Mouse (Mus musculus): ENCODE results near the gene Gbp5. TPM values are rescaled to one million over a fixed set of nuclear protein-coding genes. Genes with fewer than 3 reads are reported as not detected.
"Not testable (repeated sequence)": the region's sequence is repeated elsewhere in the genome, so short reads cannot be mapped to it uniquely, and the experiment has no call there.

The Gbp5 gene
- polyA plus RNA-seq, 1 experiment from 2014 or later: 0.04 TPM

DNA sequence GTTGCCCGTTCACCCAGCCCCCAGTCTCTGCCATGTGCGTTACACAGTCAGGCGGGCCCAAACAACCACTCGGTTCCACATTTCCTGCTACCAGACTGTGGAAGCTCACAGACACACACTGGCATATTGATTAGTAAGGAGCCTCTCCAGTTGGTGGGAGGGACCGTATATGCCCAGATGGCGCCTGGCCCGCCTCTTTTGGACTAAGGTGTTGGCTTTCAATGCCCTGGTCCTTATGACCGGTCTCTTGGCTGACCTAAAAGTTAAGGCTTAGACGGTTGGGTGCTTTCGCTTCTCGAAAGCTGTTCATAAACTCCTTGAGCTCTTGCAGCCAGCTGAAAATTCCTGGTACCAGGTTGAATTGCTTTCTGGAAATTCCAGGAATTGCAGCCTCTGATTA is 61.8 kb downstream of the Gbp5 start:
- Histone ChIP-seq H3K4me1 (peaks cover 7% of the 10 kb centered on the region), H3K9me3 (replicated peaks) (no peaks in the 10 kb centered on the region), H3K27me3 (ENCODE audit: low read depth, poor library complexity, severe bottlenecking) (no peaks in the 10 kb centered on the region), H3K4me3 (no peak overlapping the region), H3K27ac (no peak overlapping the region), H3K36me3 (no peaks in the 10 kb centered on the region)
- WGBS: 91% methylated on average over 11 of the region's 11 CpGs
- DNase-seq (ENCODE audit: low spot score): no peak

DNA sequence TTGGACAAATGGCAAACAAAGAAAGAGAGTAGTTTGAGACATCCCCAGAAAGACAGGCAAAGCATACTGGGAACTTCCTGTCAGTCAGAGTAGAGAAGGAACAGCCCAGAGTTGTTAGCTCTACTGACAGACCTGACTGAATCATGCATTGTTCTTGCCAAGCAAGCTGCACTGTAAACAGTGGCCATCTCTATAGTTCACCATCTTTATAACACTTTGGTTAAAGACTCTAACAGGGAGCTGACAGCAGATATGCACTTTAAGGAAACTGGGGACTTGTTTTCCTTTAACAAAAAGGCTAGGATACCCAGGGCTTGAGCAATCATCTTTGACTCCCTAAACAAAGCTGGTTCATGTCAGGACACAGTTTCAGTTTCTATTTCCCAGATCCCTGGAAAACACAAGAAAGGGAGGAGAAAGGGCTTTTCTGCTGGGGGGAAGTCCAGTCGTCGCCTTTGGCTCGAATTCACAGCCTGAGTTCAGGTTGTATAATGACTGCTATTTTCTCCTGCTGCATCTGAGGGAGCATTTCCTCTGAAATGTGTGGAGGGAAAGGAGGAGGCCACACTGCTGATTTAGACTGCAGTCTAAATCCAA is 66.0 kb downstream of the Gbp5 start, which contains the start of gene Gbp3:
Gene Gbp3, plus strand, starts transcription at position 395 of the 597 bp plus-strand sequence.
- peak within 1 kb of the TSS; percentile 44 for H3K4me3 ChIP-seq
- no peaks in the 10 kb centered on the region for H3K27me3 ChIP-seq (ENCODE audit: low read depth, poor library complexity, severe bottlenecking)
- no peaks in the 10 kb centered on the region for H3K9me3 ChIP-seq (replicated peaks)
- DNase-seq (ENCODE audit: low spot score): no peak
- H3K4me1 ChIP-seq: peaks cover 9% of the 10 kb centered on the region
- H3K36me3 ChIP-seq: no peaks in the 10 kb centered on the region
- H3K27ac ChIP-seq: 0 out of 2 replicates have a peak within 1 kb of the TSS, but pooled peaks have one; percentile 36
- whole genome bisulfite sequencing: 35% methylated on average over 3 of the region's 3 CpGs

DNA sequence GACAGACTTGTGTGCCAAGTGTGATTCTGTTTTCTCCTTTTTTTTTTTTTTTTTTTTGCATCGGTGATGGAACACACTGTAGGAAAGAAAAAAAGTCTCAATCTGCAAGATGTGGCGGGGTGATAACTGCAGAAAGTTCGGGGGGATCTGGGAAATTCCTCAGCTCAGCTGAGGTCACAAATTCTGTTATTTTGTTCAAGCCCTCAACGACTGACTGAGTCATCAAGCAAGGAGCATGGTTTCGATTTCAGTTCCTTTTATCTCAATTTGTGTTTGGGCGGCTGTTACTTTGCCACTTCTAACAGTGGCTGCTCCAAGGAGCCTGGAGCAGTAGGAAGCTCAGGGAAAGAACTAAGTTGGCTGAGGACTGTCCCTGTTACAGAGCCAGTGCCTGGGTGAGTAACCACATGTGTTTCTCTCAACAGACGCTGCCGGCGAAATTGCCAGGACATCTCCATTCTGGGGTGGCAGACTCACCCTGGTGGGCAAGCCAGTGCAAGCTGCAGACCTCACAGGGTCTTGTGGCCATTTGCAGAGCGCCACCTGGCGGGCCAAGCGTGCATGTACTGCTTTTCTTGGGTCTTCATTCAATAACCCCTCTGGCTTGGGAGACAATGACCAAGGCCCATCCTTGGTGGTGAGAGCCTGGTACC is 66.6 kb downstream of the Gbp5 start:
- H3K27me3 ChIP-seq (ENCODE audit: low read depth, poor library complexity, severe bottlenecking): no peaks in the 10 kb centered on the region
- H3K4me3 ChIP-seq: peak overlapping the region; percentile 44
- no peaks in the 10 kb centered on the region for H3K9me3 ChIP-seq (replicated peaks)
- 0 out of 2 replicates have a peak overlapping the region, but pooled peaks have one; percentile 36 for H3K27ac ChIP-seq
- WGBS: 16% methylated on average over 12 of the region's 12 CpGs
- peaks cover 9% of the 10 kb centered on the region for H3K4me1 ChIP-seq
- H3K36me3 ChIP-seq: no peaks in the 10 kb centered on the region
- peak; percentile 86 for DNase-seq (ENCODE audit: low spot score)

DNA sequence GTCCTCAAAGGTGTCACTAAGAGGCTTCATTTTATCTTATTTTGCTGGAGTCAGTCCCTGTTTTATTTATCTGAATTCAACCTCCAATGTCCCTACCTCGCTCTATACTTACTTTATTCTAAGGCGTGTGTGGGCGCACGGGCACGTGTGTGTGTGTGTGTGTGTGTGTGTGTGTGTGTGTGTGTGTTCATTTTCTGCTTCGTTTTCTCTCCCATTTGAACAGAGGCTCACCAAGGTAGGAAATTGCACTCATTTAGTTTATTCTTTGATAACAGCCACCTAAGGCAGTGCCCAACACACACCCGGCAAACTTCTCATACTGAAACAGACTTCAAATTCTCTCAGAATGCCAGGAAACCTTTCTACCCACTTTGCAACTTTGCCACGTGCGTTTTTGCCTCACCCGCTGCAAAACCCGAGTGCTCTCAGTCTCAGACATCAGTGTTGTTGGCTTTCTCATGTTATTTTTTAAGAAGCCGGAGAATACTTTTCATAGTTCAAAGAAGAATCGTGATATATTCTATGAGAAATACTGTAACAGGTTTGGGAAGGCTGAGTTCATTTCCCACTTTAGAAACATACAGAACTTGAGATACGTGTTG is 67.4 kb downstream of the Gbp5 start:
- DNase-seq (ENCODE audit: low spot score): no peak
- Histone ChIP-seq H3K27ac (no peak overlapping the region), H3K9me3 (replicated peaks) (no peaks in the 10 kb centered on the region), H3K36me3 (no peaks in the 10 kb centered on the region), H3K4me3 (no peak overlapping the region), H3K27me3 (ENCODE audit: low read depth, poor library complexity, severe bottlenecking) (no peaks in the 10 kb centered on the region), H3K4me1 (peaks cover 9% of the 10 kb centered on the region)
- 86% methylated on average over 14 of the region's 14 CpGs for WGBS

DNA sequence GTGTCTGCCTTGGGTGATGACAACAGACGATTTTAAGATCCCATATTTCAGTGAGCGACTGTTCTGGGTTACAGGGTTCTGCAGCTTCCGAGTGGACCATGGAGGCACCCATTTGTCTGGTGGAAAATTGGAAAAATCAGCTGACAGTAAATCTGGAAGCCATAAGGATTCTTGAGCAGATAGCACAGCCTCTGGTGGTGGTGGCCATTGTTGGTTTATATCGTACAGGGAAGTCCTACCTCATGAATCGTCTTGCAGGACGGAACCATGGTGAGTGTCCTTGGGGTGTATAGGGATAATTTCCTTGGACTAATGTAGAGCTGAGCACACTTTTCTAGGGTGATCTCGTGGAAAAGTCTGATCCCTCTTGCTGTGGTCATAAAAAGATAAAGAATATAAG is 67.9 kb downstream of the Gbp5 start:
- 89% methylated on average over 7 of the region's 7 CpGs for WGBS
- H3K9me3 ChIP-seq (replicated peaks): no peaks in the 10 kb centered on the region
- H3K4me3 ChIP-seq: no peak overlapping the region
- H3K36me3 ChIP-seq: no peaks in the 10 kb centered on the region
- no peak overlapping the region for H3K27ac ChIP-seq
- peaks cover 9% of the 10 kb centered on the region for H3K4me1 ChIP-seq
- H3K27me3 ChIP-seq (ENCODE audit: low read depth, poor library complexity, severe bottlenecking): no peaks in the 10 kb centered on the region
- no peak for DNase-seq (ENCODE audit: low spot score)

DNA sequence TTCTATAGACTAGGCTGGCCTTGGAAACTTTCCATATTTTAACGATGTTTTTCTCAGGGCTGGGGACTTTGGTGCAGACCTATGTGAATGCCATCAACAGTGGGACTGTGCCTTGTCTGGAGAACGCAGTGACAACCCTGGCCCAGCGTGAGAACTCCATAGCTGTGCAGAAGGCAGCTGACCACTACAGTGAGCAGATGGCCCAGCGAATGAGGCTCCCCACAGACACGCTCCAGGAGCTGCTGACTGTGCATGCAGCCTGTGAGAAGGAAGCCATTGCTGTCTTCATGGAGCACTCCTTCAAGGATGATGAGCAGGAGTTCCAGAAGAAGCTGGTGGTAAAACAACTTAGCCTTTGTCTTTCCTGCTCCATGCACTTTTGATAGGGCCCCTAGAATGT is 73.7 kb downstream of the Gbp5 start:
- H3K27me3 ChIP-seq (ENCODE audit: low read depth, poor library complexity, severe bottlenecking); H3K9me3 ChIP-seq (replicated peaks); H3K36me3 ChIP-seq; H3K4me1 ChIP-seq; DNase-seq (ENCODE audit: low spot score); H3K27ac ChIP-seq; H3K4me3 ChIP-seq: not testable (repeated sequence)
- WGBS: 82% methylated on average over 5 of the region's 5 CpGs

DNA sequence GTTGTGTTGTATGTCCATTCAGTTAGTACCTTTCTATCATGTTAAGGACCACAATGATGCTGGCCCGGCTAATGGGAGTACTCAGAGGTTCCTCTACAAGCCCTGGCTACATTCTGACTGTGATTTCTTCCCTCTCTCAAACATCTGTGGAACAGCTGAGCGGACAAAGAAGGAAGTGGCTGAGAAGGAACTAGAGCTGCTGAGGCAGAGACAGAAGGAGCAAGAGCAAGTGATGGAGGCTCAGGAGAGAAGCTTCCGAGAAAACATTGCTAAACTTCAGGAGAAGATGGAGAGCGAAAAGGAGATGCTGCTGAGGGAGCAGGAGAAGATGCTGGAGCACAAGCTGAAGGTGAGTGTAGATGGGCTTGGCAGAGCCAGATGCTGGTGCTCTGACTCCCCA is 77.0 kb downstream of the Gbp5 start:
- no peak overlapping the region for H3K27ac ChIP-seq
- DNase-seq (ENCODE audit: low spot score): no peak

More for the DNA sequence above, 77.0 kb downstream of the Gbp5 start:
- Histone ChIP-seq H3K4me3 (no peak overlapping the region), H3K27me3 (ENCODE audit: low read depth, poor library complexity, severe bottlenecking) (no peaks in the 10 kb centered on the region), H3K4me1 (no peaks in the 10 kb centered on the region), H3K9me3 (replicated peaks) (no peaks in the 10 kb centered on the region), H3K36me3 (no peaks in the 10 kb centered on the region)
- WGBS: 87% methylated on average over 4 of the region's 4 CpGs

Other genes with a start within 250 kb of the Gbp5 start
- gene Pdlim5, start 98.3 kb upstream of the Gbp5 start, polyA plus RNA-seq (2016; fragmentation: Nextera tagmentation; extraction: Ambion mirVana): 11.9 and 14.1 TPM in 2 replicates
- gene Gbp7, start 36.4 kb downstream of the Gbp5 start, polyA plus RNA-seq (2016; fragmentation: Nextera tagmentation; extraction: Ambion mirVana): 0.72 and 1.4 TPM in 2 replicates
- 0.15 and 0.31 TPM in 2 replicates for gene Gbp3, start 66.0 kb downstream of the Gbp5 start, polyA plus RNA-seq (2016; fragmentation: Nextera tagmentation; extraction: Ambion mirVana)
- not detected in 2 replicates for gene Gbp2b, start 100.9 kb downstream of the Gbp5 start, polyA plus RNA-seq (2016; fragmentation: Nextera tagmentation; extraction: Ambion mirVana)
- gene Gbp2, start 126.6 kb downstream of the Gbp5 start, polyA plus RNA-seq (2016; fragmentation: Nextera tagmentation; extraction: Ambion mirVana): 0.16 TPM in 1 of 2 replicates, not detected in the other
- 11.2 and 13.1 TPM in 2 replicates for gene Kyat3, start 207.1 kb downstream of the Gbp5 start, polyA plus RNA-seq (2016; fragmentation: Nextera tagmentation; extraction: Ambion mirVana)

Data from limb, embryonic 10.5 days (tissue).